Mouse (Mus musculus): ENCODE data around the gene Gli1.

DNA sequence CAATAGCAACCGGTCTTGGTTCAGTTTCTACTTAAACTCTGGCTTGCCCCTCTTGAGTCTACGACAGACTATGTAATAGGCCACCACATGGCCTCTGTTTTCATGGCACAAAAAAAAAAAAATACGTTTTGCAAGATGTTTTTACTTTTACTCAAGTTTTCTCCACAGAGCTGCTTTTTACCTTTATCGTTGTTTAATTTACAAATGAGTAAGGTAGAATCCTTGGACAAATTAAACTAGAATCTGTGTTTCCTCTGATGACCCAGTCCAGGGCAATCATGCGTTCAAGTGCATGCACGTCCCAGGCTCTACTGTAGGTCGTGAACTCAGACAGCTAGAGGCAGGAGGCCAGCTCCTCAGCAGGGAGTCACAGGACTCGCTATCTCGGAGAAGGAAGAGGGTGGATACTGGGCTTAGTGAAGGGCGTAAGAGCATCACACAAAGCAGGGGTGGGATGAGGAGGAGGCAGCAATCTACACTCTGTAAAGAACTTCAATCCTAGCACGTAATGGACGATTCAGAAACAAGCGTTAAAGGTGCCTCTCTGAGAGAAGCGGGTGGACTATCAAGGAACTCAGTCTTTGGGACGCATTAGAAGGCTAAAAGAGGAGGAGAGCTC lies 52.1 kb downstream of the Gli1 start:
- TF ChIP-seq POLR2A (IDR thresholded peaks at IDR 0.05; ENCODE audit: insufficient read depth, low read depth, low read length) (peak; percentile 49), CTCF (IDR thresholded peaks at IDR 0.05) (no peak), EP300 (IDR thresholded peaks at IDR 0.05; ENCODE audit: insufficient read depth, low read depth, low read length) (peak; percentile 89)

Data from heart, adult 2 months (tissue).